Mouse (Mus musculus): Measurements from ENCODE around the gene Clca4a.
"Not testable (repeated sequence)": the region's sequence is repeated elsewhere in the genome, so short reads cannot be mapped to it uniquely, and the experiment has no call there.

Gene Clca4a

GRCm38 (mm10) chr3:144974945-144975344 is at the start of gene Clca4a:
Gene Clca4a, minus strand, starts transcription at chr3:144975045.
- ATAC-seq (ENCODE audit: insufficient number of reproducible peaks, low FRiP score, low TSS enrichment), result no peak

DNA sequence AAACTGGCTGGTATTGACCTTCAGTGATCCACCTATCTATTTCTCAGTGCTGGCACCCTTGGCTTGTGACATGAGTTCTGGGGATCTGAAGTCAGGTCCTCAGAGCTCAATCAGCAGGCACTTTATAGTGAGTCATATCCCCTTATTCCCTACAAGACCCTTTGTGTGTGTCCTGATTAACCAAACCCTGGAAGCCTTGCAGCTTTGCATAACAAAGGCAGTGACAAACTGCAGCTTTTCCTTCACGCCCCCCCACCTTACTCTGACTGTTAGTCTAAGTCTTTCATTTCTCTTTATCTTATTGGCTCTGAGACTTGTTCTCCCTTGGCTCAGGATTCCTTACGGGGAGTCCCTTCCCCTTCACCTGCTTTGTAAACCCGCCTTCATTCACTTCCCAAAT is 43.0 kb upstream of the Clca4a start:
- ATAC-seq (ENCODE audit: insufficient number of reproducible peaks, low FRiP score, low TSS enrichment), result no peak

DNA sequence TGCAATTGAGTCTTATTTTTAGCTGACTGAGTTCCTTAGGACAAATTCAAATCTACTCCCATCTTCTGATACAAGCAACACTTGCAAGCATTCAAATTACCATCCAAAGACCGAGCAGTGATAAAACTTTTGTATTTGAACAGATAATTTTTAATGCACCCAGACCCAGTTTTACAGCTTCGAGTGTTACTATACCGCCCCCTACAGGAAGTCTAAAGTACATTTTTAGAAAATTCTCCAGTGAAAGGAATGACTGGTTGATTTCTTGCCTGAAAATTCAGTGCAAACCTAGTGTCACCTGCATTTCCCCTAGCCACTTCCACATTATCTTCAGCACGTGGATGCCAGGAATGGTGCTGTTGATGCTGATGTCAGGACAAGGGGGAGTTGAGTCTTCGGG is 29.6 kb upstream of the Clca4a start:
- no peak for ATAC-seq (ENCODE audit: insufficient number of reproducible peaks, low FRiP score, low TSS enrichment)

DNA sequence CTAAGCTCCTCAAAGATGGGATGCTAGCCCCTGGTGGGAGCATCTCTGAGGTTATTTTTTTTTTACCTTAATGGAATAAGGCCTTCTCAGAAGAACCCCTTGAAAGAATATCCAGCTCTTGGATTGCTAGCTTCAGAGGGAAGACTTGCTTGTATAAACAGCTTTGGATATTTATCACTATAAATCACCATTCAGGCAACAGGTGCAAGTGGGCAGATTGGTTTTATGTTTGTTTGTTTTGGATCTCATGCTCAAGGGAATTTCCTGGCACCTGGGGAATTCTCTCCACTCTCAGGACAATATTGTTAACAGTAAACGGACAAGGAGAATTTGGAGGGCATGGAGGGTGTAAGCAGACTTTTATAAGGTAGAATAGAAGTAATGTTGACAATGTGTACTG is 26.1 kb upstream of the Clca4a start:
- ATAC-seq (ENCODE audit: insufficient number of reproducible peaks, low FRiP score, low TSS enrichment), result no peak

DNA sequence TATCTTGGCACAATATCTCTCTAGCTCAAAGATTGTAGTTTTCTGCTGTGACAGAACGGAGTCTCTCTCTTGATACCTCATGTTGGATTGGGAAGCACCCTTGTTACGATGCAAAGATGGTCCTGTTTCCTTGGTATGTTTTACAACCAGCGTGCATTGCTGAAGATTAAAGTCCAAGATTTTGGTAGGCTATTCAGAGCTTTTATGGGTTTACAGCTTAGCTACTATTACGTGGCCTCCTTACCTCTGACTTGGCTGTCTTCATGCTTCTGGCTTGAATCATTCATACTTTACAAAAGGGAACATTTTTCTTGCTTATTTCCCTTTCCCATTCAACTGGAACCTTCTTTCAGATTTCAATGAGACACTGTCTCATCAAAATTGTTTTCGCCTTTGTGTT is 18.2 kb upstream of the Clca4a start:
- no peak for ATAC-seq (ENCODE audit: insufficient number of reproducible peaks, low FRiP score, low TSS enrichment)

DNA sequence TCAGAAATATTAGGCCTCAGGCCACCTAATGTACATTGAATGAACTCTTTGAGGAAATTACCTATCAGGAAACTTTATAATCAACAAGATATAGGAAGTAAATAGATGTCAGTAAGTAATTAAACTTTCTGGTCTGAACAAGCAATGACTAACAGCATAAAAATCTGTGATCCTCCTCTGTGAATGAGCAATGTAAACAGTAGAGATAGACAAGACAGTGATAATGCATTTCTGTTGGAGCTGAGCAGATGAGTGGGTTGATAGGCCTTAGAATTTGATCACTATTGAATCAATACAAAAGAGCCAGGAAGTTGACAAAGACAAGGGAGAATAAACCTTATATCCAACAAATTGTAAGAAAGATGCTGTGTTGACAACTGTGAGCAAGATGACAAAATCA is 17.8 kb upstream of the Clca4a start:
- ATAC-seq (ENCODE audit: insufficient number of reproducible peaks, low FRiP score, low TSS enrichment), result no peak

DNA sequence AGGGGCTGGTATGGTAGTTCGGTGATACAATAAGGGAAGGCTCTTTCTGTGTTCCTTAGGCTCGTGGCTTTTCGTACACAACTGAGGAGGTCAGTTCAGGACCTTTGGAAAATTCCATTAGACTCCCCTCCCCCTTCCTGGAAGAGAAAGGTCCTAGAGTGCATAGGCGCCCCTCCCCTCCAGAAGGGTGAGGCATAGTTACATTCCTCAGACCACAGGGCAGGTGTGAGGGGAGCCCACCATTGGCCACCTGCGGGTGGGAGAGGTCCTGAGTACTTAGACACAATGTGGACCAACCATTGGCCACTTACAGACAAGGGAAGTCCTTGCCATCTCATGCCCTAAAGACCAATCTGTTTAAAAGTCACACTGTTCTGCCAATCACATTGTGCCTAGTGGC is 11.0 kb upstream of the Clca4a start:
- ATAC-seq (ENCODE audit: insufficient number of reproducible peaks, low FRiP score, low TSS enrichment), result no peak

GRCm38 (mm10) chr3:144980551-144980950 is 5.7 kb upstream of the Clca4a start:
- no peak for ATAC-seq (ENCODE audit: insufficient number of reproducible peaks, low FRiP score, low TSS enrichment)

DNA sequence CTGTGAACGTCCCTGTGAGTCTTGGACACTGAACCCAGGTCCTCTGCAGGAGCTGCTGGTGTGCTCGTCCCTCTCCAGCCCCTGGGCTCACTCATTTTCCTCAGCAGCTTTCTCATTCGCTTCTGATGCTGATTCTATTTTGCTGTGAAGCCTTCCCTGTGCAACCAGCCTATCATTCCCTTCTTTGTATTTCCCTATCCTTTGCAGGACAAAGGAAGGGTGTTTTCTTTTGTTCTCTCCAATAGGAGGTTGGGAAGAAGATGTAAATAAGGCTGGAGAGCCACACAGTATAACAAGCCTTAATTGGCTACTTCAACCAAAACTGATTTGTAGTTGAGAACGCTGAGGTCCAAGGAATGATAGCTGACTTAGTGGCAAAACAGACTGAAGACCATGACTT is 2.8 kb upstream of the Clca4a start:
- ATAC-seq (ENCODE audit: insufficient number of reproducible peaks, low FRiP score, low TSS enrichment), result no peak

GRCm38 (mm10) chr3:144976091-144976490 is 1.2 kb upstream of the Clca4a start:
- no peak for ATAC-seq (ENCODE audit: insufficient number of reproducible peaks, low FRiP score, low TSS enrichment)

GRCm38 (mm10) chr3:144971553-144972270 is 3.1 kb downstream of the Clca4a start:
- ATAC-seq (ENCODE audit: insufficient number of reproducible peaks, low FRiP score, low TSS enrichment), result no peak

DNA sequence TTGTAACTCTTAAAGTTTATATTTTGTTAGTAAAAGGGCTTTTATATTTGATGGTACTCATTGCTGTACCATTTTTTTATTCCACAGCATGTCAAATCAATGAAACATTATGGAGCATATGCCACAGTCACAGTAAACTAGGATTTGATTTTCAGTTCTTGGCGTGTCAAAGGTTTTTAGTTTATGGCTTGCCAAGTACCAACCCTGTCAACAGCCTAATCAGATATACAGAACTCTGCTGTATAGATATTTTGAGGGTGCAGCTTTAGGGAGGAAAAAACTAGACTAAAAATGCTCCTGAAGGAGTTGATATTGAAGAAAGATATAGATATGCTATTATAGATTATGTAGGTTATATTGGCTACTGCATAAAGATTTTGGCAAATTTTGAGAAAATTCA is 5.1 kb downstream of the Clca4a start:
- no peak for ATAC-seq (ENCODE audit: insufficient number of reproducible peaks, low FRiP score, low TSS enrichment)

GRCm38 (mm10) chr3:144966074-144966473 is 8.8 kb downstream of the Clca4a start:
- ATAC-seq (ENCODE audit: insufficient number of reproducible peaks, low FRiP score, low TSS enrichment), result no peak

GRCm38 (mm10) chr3:144950829-144951228 is 24.0 kb downstream of the Clca4a start:
- no peak for ATAC-seq (ENCODE audit: insufficient number of reproducible peaks, low FRiP score, low TSS enrichment)

- ATAC-seq (ENCODE audit: insufficient number of reproducible peaks, low FRiP score, low TSS enrichment), result not testable (repeated sequence)
Observed at GRCm38 (mm10) chr3:144947376-144947775, 27.5 kb downstream of the Clca4a start.

DNA sequence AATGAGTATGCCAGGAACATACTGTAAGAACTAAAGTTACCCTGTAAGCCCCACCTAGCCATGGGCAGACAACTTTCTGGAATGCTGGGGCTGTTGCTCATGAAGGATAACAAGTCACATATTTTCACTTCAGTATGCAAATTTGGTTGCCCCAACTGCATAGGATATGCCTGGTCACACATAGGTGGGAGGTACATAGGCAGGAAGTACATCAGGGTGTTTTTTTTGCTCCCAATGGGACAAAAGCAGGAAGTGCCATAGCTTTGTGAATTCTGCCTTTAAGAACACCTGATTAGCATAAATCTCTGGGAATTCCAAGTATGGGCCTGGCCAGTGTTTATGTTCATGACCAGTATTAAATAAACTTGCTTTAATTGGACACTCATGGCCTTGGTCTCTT is 41.2 kb downstream of the Clca4a start:
- not testable (repeated sequence) for ATAC-seq (ENCODE audit: insufficient number of reproducible peaks, low FRiP score, low TSS enrichment)

DNA sequence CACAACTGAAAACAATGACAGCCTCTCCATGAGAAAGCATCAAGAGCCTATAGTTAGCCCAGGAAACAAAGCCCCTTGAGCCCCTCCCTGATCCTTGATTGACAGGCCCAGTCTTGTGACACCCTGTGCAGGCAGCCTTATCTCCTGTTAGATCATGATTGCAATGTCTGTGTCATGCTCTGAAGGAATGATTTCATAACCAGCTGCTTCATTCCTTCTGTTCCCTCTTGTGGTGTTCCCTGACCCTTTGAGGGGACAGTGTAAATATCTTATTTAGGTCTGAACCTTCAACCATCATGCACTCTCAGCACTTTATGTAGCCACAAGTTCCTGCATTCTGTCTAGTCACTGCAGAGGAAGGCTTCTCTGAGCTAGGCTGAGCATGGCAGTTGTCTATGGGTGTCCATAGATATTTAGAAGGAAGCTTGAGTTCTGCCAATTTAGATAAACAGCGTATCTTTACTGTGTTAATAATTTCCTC is 41.8 kb downstream of the Clca4a start:
- no peak for ATAC-seq (ENCODE audit: insufficient number of reproducible peaks, low FRiP score, low TSS enrichment)

GRCm38 (mm10) chr3:144932335-144932734 is 42.5 kb downstream of the Clca4a start, which contains the start of gene Clca4b:
Gene Clca4b, minus strand, starts transcription at chr3:144932529.
- no peak for ATAC-seq (ENCODE audit: insufficient number of reproducible peaks, low FRiP score, low TSS enrichment)

GRCm38 (mm10) chr3:144914014-144914413 is 60.8 kb downstream of the Clca4a start:
- no peak for ATAC-seq (ENCODE audit: insufficient number of reproducible peaks, low FRiP score, low TSS enrichment)

All from cerebellum, adult (tissue).